8 mouse cellular contexts compared by ENCODE assay signal in the genomic region with DNA sequence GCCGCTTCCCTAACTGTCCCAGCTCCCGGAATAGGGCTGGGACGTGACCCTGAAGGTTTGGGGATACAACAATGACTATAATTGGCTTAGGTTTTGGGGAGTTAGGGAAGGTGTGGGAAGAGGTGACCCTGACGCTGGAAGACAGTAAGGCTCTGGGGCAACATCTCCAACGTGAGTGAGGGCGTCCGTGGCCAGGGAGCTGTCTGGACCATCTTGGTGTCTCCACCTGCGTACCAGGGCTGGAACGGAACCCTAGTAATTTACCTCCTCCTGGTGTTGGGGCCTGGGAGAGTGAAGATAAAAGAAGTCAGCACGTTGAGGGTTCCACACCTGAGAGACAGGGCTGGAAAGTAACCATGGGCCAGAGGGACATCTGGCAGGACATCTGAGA. TPM values are rescaled to one million over a fixed set of nuclear protein-coding genes. Genes with fewer than 3 reads are reported as not detected.
DNase-seq lines count a peak whose midpoint lies in the region; ATAC-seq and TF ChIP-seq lines count a peak whose summit lies in the region.

No protein-coding gene starts in this region.

- no peak for ATAC-seq in stomach, postnatal 0 days (ENCODE audit: low FRiP score, low TSS enrichment)

- peak overlapping the region; percentile 96 for H3K9ac ChIP-seq in stomach, postnatal 0 days (ENCODE audit: low read length)

- peak overlapping the region; percentile 93 for H3K27ac ChIP-seq in testis, adult 2 months (ENCODE audit: control insufficient read depth, insufficient read depth, low read depth, low read length)
- peak overlapping the region; percentile 87 for H3K27ac ChIP-seq in stomach, postnatal 0 days (replicated peaks)

- no peak for TF ChIP-seq EP300 in stomach, postnatal 0 days (optimal IDR thresholded peaks at IDR 0.05)

- H3K4me1 ChIP-seq in testis, adult 2 months (ENCODE audit: control insufficient read depth, insufficient read depth, low read length): peaks cover 36% of the 10 kb centered on the region
- H3K4me1 ChIP-seq in stomach, postnatal 0 days (replicated peaks; ENCODE audit: control insufficient read depth, insufficient read depth): peaks cover 8% of the 10 kb centered on the region

- peak overlapping the region; percentile 83 for H3K4me2 ChIP-seq in stomach, postnatal 0 days (replicated peaks; ENCODE audit: low read depth)

- peak overlapping the region; percentile 96 for H3K4me3 ChIP-seq in testis, adult 2 months (ENCODE audit: control insufficient read depth, low read depth, low read length)
- H3K4me3 ChIP-seq in stomach, postnatal 0 days (ENCODE audit: low read depth, low read length): peak overlapping the region; percentile 73

- H3K36me3 ChIP-seq in testis, adult 2 months (ENCODE audit: control insufficient read depth, insufficient read depth, low read length): no peaks in the 10 kb centered on the region; the same call in 1 of the 2 replicates
- peaks cover 5% of the 10 kb centered on the region; the same call in 1 of the 2 replicates for H3K36me3 ChIP-seq in stomach, postnatal 0 days (ENCODE audit: control insufficient read depth, insufficient read depth, low read length)

- no peak for TF ChIP-seq CTCF in testis, adult 2 months (IDR thresholded peaks at IDR 0.05; ENCODE audit: control insufficient read depth, insufficient read depth, insufficient replicate concordance, low read depth, low read length)
- no peak for TF ChIP-seq CTCF in stomach, postnatal 0 days (IDR thresholded peaks at IDR 0.05; ENCODE audit: low read depth)

- H3K27me3 ChIP-seq in testis, adult 2 months (ENCODE audit: control insufficient read depth, insufficient read depth, low read length): no peaks in the 10 kb centered on the region
- H3K27me3 ChIP-seq in stomach, postnatal 0 days (ENCODE audit: control insufficient read depth, insufficient read depth, low read length): no peaks in the 10 kb centered on the region

- peak; percentile 28 to 50 for DNase-seq in cerebellum, postnatal 10 days
- DNase-seq in cerebellum, adult 11 months: no peak
- no peak for DNase-seq in testis, postnatal 10 days (ENCODE audit: low spot score)
- DNase-seq in liver: peak; percentile 53
- no peak for DNase-seq in stomach, postnatal 0 days (ENCODE audit: low spot score)
- no peak for DNase-seq in yolk sac, embryonic 10.5 days (ENCODE audit: low spot score)
- no peak for DNase-seq in testis, postnatal 14 days (ENCODE audit: low spot score)

- WGBS in stomach, postnatal 0 days: 6% methylated on average over 10 of the region's 10 CpGs

- TF ChIP-seq POLR2A in testis, adult 2 months (IDR thresholded peaks at IDR 0.05; ENCODE audit: control insufficient read depth, low read depth, low read length): no peak

- H3K9me3 ChIP-seq in stomach, postnatal 0 days (ENCODE audit: control insufficient read depth, low read length): no peaks in the 10 kb centered on the region

RNA-seq across cellular contexts. Expression of gene Bsg, which starts 0.7 kb away (rescaled TPM):
- polyA plus RNA-seq in testis, adult 2 months (2012; rRNA removed): 849 and 920 TPM in 2 replicates
- 1,012 and 1,042 TPM in 2 replicates for polyA plus RNA-seq in stomach, postnatal 0 days (2015; fragmentation: Nextera tagmentation; extraction: Ambion mirVana)

RNA-seq across cellular contexts. Expression of gene Hcn2, which starts 11.5 kb away (rescaled TPM):
- 0.69 and 0.88 TPM in 2 replicates for polyA plus RNA-seq in testis, adult 2 months (2012; rRNA removed)
- 0.28 and 0.38 TPM in 2 replicates for polyA plus RNA-seq in stomach, postnatal 0 days (2015; fragmentation: Nextera tagmentation; extraction: Ambion mirVana)

RNA-seq across cellular contexts. Expression of gene Gzmm, which starts 16.1 kb away (rescaled TPM):
- polyA plus RNA-seq in testis, adult 2 months (2012; rRNA removed): 0.33 and 0.52 TPM in 2 replicates
- polyA plus RNA-seq in stomach, postnatal 0 days (2015; fragmentation: Nextera tagmentation; extraction: Ambion mirVana): 0.62 and 0.83 TPM in 2 replicates

RNA-seq across cellular contexts. Expression of gene Cdc34, which starts 23.0 kb away (rescaled TPM):
- polyA plus RNA-seq in testis, adult 2 months (2012; rRNA removed): 855 and 952 TPM in 2 replicates
- polyA plus RNA-seq in stomach, postnatal 0 days (2015; fragmentation: Nextera tagmentation; extraction: Ambion mirVana): 85.3 and 86.9 TPM in 2 replicates

RNA-seq across cellular contexts. Expression of gene Tpgs1, which starts 35.8 kb away (rescaled TPM):
- 33.9 and 36.7 TPM in 2 replicates for polyA plus RNA-seq in testis, adult 2 months (2012; rRNA removed)
- 50.3 and 51.0 TPM in 2 replicates for polyA plus RNA-seq in stomach, postnatal 0 days (2015; fragmentation: Nextera tagmentation; extraction: Ambion mirVana)

Comparison
In these comparisons a context has a peak if more than half of its experiments do, and no peak if none do; other contexts are left out.
1. DNase-seq: peak in cerebellum, postnatal 10 days (2 of 2) and liver (single experiment); none in cerebellum, adult 11 months (single experiment), testis, postnatal 10 days (single experiment), stomach, postnatal 0 days (single experiment), yolk sac, embryonic 10.5 days (single experiment) and testis, postnatal 14 days (single experiment).